Mouse (Mus musculus) mesoderm, embryonic 11.5 days (tissue): ENCODE data around the gene Dnaaf3.
A peak's percentile ranks its signal among the peaks of the same experiment; 100 is the strongest.
"Not testable (repeated sequence)": the region's sequence is repeated elsewhere in the genome, so short reads cannot be mapped to it uniquely, and the experiment has no call there.

Source experiments
- DNase-seq: peaks from one replicate; pipeline ENCODE4 v3.0.0-alpha.2; 2012; ENCODE audit warnings: low read depth, low spot score

The Dnaaf3 gene

DNA sequence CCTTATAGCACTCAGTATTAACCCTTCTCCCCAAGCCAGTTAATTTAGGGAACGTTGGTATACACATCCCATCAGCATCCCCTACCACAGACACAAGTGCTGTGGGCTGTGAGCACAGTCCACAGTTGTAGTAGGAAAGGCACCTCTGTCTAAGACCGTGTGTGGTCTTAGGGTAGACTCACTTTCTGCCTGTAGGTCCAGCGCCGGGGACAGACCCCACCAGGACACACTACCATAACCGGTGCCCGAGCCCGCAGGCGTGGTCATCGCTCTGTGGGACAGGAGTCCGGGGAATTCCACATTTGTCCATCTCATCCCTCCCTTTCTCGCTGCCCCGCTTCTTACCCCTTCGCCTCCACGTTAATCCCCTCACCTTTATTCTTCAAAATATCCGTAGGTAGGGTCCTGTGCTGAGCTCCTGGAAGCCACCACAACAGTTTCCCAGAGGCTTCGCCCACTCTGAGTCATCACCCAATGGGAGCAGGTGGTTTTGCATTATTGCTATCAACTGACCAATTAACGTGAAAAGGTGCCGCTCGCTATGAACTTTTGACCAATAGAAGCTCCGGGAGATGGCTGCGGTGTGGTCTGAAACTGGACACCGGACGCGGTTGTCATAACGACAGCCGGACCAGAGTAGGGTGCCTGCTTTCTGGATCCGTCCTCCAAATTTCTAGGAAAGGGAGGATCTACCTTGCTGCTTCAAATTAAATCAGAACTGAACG, at the start of gene Dnaaf3:
TSS of gene Dnaaf3 (minus strand) at position 449 of the 725 bp plus-strand sequence.
- peak; percentile 92 for DNase-seq

DNA sequence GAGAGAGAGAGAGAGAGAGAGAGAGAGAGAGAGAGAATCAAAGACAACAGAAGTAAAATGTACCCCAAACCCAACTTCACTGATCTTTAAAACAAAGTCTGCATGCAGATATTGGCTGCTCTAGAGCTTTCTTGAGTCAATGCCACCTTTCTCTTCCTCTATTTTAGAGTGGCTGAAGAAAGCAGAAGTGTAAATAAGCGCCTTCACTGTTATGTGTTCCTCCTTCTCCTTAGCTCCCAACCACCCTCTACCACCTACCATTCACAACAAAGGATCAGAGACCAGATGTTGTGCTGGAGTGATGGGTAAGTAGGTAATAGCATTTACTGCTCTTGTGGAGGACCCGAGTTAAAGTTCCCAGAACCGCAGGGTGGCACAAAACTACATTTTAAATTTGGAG, 49.2 kb upstream of the Dnaaf3 start:
- not testable (repeated sequence) for DNase-seq

DNA sequence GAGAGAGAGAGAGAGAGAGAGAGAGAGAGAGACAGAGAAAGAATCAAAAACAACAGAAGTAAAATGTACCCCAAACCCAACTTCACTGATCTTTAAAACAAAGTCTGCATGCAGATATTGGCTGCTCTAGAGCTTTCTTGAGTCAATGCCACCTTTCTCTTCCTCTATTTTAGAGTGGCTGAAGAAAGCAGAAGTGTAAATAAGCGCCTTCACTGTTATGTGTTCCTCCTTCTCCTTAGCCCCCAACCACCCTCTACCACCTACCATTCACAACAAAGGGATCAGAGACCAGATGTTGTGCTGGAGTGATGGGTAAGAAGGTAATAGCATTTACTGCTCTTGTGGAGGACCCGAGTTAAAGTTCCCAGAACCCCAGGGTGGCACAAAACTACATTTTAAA, 40.1 kb upstream of the Dnaaf3 start:
- not testable (repeated sequence) for DNase-seq

DNA sequence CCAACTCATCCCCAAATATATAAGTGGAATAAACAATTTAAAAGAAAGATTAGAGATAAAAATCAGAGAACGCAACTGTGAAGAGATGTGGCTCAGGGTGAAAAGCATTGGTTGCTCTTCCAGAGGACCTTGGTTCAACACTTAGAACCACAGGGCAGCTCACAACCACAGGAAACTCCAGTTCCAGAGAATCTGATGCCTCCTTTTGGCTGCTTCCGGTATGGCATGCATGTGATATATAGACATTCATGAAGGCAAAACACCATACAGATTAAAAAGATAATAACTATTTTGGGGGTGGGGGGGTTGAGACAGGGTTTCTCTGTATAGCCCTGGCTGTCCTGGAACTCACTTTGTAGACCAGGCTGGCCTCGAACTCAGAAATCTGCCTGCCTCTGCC, 30.4 kb upstream of the Dnaaf3 start:
- DNase-seq: no peak

DNA sequence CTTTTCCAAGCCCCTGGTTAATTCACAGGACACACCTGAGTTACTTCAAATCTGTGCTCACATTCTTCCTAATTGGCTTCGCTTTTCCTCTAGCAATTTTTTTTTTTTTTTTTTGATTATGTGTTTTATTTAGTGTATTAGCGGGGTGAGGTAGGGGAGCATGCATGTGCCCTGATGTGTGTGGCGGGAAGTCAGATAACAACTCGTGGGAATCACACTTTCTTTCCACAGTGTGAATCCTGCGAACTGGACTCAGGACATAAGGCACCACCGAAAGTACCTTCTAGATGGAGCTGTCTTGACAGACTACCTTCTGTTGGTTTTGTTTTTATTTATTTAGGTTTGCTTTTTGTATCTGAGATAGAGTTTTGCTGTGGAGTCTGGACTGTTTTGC, 24.9 kb upstream of the Dnaaf3 start:
- no peak for DNase-seq

DNA sequence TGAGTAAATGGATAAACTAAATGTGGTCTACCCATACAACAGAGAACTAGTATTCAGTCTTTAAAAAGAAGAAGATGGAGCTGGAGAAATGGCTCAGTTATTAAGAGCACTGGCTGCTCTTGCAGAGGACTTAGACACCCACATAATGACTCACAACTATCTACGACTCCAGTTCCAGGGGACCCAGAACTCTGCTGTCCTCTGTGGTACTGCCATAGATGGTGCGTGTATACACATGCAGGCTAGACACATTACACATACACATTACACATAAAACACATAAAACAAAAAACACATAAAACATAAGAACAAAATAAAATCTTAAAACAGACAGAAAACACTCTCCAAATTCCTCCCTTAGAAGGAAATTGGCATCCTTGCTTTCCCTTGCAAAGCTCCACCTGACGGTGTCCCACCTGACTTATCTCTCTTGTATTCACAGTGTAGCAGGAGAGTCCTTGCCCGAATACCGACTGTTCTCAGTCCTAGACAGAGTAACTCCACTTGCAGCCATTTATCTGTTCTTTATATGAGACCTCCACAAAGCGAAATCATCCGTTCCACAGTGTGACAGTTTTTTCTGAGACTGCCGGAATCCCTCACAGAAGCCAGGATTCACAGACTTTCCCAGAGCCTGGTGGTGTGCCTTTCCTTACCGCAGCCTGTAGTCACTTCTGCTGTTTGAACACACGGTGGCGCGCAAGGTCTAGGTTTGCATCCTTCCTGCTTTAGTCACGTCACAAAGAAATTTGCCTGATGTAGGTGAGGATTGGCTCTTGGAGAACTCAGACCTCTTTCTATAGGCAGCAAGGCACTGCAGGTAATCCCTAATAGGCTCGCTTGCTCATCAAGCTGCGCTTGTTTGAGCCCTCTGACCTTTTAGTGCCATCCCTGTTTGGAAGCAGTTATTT, 24.3 kb upstream of the Dnaaf3 start:
- peak; percentile 91 for DNase-seq

DNA sequence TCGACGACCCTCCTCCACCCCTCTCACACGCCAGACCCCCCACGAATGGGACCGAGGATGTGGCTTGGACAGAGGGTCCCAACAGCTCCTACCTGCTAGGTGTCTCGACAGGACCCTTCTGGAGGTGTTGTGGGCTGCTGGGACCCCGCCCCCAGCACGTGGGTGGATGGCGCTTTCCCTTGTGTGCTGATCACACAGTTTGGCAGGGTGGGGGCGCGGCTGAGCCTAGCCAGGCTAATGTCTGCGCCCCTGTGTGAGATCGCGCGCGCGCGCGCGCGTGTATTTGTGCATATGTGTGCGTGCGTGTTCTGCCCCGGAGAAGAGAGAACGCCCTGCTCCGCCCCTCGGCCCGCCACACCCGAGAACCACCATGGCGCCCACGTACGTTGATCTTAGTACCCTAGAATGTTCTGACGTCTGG, 15.0 kb upstream of the Dnaaf3 start, which contains the start of gene Syt5:
TSS of gene Syt5 (minus strand) at position 321 of the 421 bp plus-strand sequence.
- DNase-seq: peak; percentile 30

DNA sequence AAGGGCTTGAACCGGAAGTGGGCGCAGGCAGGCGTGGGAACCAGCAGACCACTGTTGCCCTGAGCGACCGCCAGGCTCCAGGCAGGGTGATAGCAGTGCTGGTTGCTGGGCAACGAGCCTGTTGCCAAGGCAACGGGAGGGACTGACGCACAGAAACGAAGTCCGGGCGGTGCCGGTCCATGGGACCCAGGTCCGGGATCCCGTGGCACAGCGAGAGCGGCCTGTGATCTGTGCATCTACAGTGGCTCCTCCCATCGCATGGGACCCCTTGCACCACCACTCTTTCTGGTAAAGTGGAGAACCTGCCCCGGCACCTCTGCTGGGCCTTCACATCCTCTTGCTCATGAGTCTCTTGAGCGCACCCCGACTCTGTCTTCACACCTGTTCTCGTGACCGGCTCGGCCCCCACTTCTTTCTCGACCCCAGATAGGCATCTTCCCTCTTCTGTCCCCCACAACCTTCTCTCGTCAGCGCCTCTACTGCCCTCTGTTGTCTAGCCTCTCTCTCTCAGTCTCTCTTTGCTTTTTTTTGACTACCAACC, 14.4 kb upstream of the Dnaaf3 start:
- peak; percentile 93 for DNase-seq

DNA sequence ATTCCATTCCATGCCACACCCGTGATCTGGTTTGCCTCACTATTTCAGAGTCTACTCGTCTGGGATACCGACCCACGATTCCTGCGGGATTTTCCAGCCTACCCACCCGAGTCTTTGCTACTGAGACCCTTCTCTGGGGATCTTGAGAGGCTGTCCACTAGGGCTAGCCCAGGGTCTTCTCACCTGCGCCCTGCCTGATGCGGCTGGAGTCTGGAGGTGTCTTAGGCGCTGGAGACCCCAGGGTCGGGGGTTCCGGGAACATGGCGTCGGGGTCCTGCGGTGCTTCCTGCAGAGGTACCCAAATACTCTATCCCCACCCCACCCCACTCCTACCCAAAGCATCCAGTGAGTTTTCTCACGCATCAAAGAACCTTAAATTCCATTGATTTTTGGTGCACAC, 13.8 kb upstream of the Dnaaf3 start:
- no peak for DNase-seq

DNA sequence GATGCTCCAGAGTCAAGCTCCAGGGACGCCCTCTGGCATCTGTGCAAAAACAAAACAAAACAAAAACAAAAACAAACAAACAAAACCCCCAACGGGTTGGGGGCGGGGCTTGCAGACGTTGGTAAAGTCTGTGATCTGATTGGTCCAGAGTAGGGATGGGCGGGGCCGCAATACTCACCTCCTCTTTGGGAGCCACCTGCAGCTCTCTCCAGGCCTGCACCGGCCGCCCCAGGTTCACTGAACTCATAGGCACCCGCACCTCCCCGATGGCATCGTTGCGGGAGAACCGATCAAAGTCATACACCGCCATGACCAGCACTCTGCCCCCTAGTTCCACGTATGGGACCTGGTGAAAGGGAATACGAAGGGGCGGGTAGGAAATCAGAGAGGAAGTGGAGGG, 9.8 kb upstream of the Dnaaf3 start:
- no peak for DNase-seq

DNA sequence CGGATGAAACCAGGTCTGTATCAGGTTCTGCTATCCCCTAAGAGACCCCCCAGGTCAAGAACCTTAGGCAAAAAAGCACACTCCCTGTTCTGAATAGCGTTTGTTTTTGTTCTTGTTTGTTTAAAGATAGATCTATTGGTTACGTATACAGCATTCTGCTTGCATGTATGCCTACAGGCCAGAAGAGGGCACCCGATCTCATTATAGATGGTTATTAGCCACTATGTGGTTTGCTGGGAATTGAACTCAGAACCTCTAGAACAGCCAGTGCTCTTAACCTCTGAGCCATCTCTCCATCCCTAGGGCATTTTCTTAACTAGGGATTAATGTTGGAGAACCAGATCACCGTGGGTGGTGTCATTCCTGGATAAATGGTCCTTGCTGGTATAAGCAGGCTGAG, 9.1 kb upstream of the Dnaaf3 start:
- DNase-seq: no peak

DNA sequence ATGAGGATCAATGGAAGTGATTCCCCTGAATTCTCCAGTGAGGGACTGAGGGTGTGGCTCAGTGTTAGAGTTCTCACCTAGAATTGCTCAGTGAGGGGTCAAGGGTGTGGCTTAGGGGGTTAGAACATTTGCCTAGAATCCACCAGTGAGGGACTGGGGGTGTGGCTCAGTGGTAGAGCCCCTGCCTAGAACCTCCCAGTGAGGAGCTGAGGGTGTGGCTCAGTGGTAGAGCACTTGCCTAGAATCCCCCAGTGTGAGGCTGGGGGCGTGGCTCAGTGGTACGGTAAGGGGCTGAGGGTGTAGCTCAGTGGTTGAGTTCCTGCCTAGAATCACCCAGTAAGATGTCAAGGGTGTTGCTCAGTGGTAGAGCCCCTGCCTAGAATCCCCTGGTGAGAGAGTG, 6.8 kb upstream of the Dnaaf3 start:
- DNase-seq: no peak

DNA sequence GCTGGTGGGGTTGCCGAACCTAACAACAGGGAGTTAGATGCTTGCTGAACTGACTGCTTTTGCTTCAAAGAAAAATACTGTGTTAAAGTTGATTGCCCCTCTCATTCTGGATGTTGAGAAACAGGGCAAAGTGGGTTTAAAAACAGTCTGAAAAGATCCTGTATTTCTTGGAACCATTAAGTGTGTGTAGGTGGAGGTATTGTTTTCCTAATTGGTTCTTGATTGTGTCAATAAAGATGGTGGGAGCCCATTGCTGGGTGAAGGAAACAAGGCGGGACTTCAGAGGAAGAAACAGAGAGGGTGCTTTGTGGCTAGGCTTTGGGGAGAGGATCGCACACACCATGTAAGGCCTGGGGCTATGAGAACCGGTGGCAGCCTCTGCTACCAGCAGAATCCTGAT, 4.9 kb upstream of the Dnaaf3 start:
- no peak for DNase-seq

DNA sequence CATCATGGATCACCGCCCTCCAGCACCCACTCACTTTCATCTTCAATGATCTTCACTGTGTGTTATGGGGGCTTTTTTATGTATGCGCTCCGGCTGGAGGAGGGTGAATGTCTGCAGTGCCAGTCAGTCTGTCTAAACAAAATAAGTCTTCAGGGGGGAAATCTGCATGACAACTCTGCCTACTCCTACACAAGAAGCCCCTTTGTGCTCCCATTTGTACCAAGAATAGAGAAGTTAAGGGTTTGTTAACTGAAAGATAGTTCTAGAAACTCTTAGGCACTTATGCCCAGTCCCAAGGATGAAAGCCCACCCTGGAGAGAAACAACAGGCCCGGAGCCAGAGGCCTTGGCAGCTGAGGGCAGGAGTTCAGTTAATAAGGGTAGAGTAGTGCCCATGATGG, 4.1 kb upstream of the Dnaaf3 start:
- DNase-seq: no peak

DNA sequence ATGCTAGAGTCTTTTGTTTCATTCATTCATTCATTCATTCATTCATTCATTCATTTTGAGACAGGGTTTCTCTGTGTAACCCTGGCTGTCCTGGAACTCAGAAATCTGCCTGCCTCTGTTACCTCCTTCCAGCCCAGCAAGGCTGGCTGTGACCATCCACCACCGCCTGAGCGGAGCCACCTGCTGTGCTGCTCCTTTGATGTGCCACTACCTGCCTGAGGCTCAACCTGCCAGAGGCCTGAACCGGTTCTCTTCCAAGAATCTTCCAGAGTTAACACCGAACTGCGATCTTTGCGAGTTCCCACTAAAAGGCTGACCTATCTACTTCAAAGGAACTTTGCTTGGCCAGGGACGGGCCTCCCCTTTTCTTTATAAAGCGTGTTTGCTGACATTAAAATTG, 2.1 kb downstream of the Dnaaf3 start:
- not testable (repeated sequence) for DNase-seq

DNA sequence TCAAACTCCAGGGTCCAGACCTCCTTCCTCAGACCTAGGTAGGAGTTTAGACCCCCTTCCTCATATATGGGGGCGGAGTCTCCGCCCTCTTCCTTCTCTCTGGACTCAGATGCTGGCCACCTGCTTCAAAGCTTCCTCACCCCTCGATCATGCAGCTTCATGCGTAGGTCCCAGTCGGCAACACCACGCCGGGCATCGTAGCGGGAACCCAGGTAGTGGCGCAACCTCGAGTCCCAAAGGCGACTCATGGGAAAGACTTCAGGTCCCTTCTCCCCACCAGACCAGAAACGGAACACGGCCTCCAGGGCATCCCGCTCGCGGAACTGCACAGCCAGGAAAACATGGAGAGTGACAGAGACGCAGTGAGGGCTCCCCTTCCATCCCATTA, 5.0 kb downstream of the Dnaaf3 start:
- no peak for DNase-seq

DNA sequence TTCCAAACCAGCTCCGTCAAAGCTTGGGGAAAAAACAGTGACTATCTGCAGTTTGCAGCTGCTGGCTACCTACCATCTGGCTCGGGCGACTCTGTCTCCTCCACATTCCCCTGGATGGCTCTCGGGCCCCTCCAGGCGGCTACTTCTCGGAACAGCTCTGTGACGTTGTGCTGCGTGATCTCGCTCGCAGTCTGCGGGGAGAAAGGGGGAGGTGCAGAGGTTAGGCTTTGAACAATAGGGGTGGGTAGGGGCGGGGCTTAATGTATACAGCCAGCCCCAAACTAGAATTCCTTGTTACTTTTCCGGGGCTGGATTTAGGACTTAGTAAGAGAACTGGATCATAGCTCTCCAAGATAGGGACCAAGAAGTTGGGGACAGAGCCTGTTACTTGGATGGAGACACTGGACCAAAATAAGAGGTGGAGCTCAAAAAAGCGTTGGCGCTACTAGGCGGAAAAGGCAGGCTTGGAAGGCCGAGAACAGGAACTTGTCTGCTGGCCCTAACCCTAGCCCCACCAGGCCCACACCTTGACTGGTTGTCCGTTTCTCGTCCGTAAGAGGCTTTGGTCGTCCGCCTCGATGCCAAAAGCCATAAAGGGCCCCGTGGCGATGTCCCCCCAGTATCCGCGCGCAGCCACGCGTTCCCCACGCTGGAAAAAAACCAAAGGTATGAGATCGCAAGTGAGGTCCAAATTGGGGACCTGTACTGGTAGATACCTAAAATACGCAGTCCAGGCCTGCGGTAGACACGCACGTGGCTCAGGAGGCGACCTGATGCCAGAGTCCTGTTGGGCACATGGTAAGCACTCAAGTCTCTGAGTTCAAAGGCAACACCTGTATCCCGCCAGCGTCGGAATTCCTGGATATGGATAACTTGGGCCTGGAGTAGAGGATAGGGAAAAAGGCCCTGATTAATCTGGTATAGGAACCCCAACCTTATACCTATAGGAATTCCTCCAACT, 5.6 kb downstream of the Dnaaf3 start:
- peak; percentile 94 for DNase-seq

DNA sequence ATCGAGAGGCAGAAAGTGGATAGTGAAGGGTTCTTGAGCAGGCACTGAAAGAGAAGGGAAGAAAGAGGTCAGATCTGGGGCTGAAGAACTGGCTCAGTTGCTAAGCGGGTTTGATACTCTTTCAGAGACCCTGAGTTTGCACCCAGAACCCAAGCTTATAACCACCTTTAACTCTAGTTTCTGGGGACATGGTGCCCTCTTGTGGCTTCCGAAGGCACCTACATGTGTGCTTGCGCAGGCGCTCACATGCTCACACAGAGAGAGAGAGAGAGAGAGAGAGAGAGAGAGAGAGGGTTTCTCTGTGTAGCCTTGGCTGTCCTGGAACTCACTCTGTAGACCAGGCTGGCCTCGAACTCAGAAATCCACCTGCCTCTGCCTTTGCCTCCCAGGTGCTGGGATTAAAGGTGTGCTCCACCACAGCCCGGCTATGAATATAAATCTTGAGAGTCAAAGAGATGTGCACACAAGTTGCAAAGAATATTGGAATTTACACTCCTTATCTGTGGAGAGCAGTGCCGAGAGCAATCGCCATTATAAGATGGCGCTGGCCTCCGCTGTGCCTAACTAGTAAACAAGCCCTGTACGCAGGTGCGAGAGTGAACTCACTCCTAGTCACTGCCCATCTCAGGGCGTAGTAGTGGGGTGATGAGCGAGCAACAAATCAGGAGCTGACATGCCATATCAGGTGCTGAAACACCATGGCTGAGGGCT, 7.9 kb downstream of the Dnaaf3 start, which contains the start of gene Tnni3:
TSS of gene Tnni3 (minus strand) at position 18 of the 711 bp plus-strand sequence.
- DNase-seq: peak; percentile 77

DNA sequence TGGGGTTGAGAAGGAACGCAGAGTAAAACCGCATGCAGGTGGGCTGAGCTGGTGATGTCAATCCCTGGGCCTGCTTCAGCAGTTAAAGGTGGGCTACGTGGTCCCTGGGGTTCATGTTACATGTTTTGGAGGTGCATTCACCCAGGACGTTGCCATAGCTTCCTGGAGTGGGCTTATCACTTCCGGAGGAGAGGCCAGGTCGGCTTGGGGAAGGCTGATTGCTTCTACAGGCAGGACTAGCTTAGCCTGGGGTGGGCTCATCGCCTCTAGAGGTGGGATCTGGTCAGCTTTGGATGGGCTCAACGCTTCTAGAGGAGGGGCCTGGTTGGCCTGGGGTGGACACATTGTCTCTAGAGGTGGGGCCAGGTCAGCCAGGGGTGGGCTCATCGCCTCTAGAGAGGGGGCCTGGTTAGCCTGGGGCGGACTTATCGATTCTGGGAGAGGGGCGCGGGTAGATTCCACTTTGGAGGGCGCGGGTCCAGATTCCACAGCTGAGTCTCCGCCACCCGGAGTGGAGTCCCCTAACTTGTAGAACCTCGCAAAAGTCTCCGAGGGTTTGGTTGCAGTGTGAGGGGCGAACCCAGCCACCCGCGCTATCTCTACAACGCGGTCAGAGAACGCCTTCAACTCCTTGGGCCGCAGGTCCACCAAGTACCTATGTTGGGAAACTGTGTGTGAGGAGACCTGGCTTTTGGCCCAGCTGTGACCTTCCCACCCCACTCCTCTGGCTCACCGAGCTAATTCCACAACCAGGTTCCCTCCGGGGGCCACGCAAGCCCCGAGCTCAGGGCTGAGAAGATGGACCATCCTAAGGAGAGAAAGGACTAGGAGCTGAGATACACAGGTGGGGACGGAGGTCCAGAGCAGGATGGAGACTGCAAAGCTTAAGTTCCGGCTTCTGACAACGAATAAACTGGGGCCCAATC, 8.8 kb downstream of the Dnaaf3 start:
- no peak for DNase-seq

DNA sequence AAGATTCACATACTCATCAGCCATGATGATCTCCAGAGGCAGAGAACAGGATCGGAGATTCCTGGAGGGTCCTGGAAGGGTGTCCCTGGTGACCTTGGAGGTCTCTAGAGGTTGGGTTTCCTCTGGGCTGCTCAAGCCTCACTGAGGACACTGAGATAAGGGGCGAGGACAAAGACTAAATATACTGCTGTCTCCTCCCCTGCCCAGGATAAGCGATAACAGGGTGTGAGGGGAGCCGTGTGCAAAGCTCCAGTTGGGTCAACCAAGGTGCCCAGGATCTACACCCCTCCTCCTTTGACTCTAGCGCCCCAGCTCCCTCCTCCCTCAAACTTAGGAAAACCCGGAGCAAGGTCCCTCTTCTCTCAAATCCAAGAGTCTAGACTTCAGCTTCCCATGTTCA, 10.0 kb downstream of the Dnaaf3 start:
- no peak for DNase-seq
